Mouse (Mus musculus) midbrain, embryonic 14.5 days (tissue): ENCODE measurements at regions not wholly inside any gene's neighbourhood (a gene's known extent, or its start where the extent isn't known, plus 50 kb on each side); places are given as distances from the start of the nearest gene placed in this dataset.
A peak's percentile ranks its signal among the peaks of the same experiment; 100 is the strongest.

Experiments used
- ATAC-seq: fragments of 200-750 bp; cut with Nextera tagmentation; 2 replicates; pipeline ENCODE4 v1.8.0; 2017; ENCODE audit warnings: moderate number of reproducible peaks, moderate library complexity; ENCODE audit not compliant: low FRiP score, low TSS enrichment
- DNase-seq: peaks from one replicate; pipeline ENCODE4 v3.0.0-alpha.2; 2015
- H3K27ac ChIP-seq: fragments of 300-500 bp; sonication (generic); replicated peaks from 2 replicates; pipeline ENCODE4 v1.5.1; 2014; ENCODE audit warnings: mild to moderate bottlenecking, low read depth, low read length, moderate library complexity
- H3K27me3 ChIP-seq: fragments of 300-500 bp; sonication (generic); 2 replicates; pipeline ENCODE4 v1.6.1; 2014; ENCODE audit warnings: low read length, control low read depth, mixed read lengths; ENCODE audit not compliant: control insufficient read depth, insufficient read depth
- H3K36me3 ChIP-seq: fragments of 300-500 bp; sonication (generic); 2 replicates; pipeline ENCODE4 v1.6.1; 2014; ENCODE audit warnings: low read length, control low read depth; ENCODE audit not compliant: control insufficient read depth, insufficient read depth
- H3K4me1 ChIP-seq: fragments of 300-500 bp; sonication (generic); 2 replicates; pipeline ENCODE4 v1.6.1; 2014; ENCODE audit warnings: mild to moderate bottlenecking, antibody characterized with exemption, low read length, control low read depth; ENCODE audit not compliant: control insufficient read depth, insufficient read depth
- H3K4me2 ChIP-seq: fragments of 300-500 bp; sonication (generic); 2 replicates; pipeline ENCODE4 v1.6.1; 2014; ENCODE audit warnings: mild to moderate bottlenecking, low read length, moderate library complexity
- H3K4me3 ChIP-seq: fragments of 300-500 bp; sonication (generic); replicated peaks from 2 replicates; pipeline ENCODE4 v1.5.1; 2014; ENCODE audit warnings: low read depth, low read length
- H3K9ac ChIP-seq: fragments of 300-500 bp; sonication (generic); replicated peaks from 2 replicates; pipeline ENCODE4 v1.6.1; 2014; ENCODE audit warnings: mild to moderate bottlenecking, low read length, moderate library complexity
- H3K9me3 ChIP-seq: fragments of 300-500 bp; sonication (generic); 2 replicates; pipeline ENCODE4 v1.6.1; 2016; ENCODE audit warnings: low read length, control low read depth, mixed read lengths; ENCODE audit not compliant: control insufficient read depth
- WGBS: fragments of 180-500 bp; shearing (Covaris S2); extraction: QIAGEN DNeasy Blood & Tissue Kit; methylation state at CpG from one replicate; pipeline ENCODE4 v1.1.7; 2014; 5-methylcytosine and 5-hydroxymethylcytosine counted together

GRCm38 (mm10) chr1:88878831-88879230 lies 176.8 kb upstream of the Arl4c start:
- no peak overlapping the region for H3K27ac ChIP-seq
- DNase-seq (no peak), ATAC-seq (no peak)
- WGBS: 87% methylated on average over 10 of the region's 10 CpGs
- no peaks in the 10 kb centered on the region for H3K9me3 ChIP-seq
- H3K4me2 ChIP-seq: no peak overlapping the region
- no peak overlapping the region for H3K4me3 ChIP-seq
- no peaks in the 10 kb centered on the region for H3K27me3 ChIP-seq
- no peaks in the 10 kb centered on the region for H3K4me1 ChIP-seq
- H3K9ac ChIP-seq: no peak overlapping the region
- H3K36me3 ChIP-seq: no peaks in the 10 kb centered on the region

- H3K27me3 ChIP-seq: no peaks in the 10 kb centered on the region
- H3K4me2 ChIP-seq: no peak overlapping the region
- no peak overlapping the region for H3K27ac ChIP-seq
- ATAC-seq (no peak), DNase-seq (no peak)
- no peak overlapping the region for H3K9ac ChIP-seq
- no peaks in the 10 kb centered on the region for H3K36me3 ChIP-seq
- H3K4me1 ChIP-seq: no peaks in the 10 kb centered on the region
- H3K4me3 ChIP-seq: no peak overlapping the region
- no peaks in the 10 kb centered on the region for H3K9me3 ChIP-seq
- 80% methylated on average over 5 of the region's 5 CpGs for WGBS
Observed at GRCm38 (mm10) chr1:88879367-88879766, 177.3 kb upstream of the Arl4c start.

- Histone ChIP-seq H3K27me3 (no peaks in the 10 kb centered on the region), H3K4me3 (no peak overlapping the region), H3K4me1 (no peaks in the 10 kb centered on the region), H3K9ac (no peak overlapping the region), H3K4me2 (no peak overlapping the region), H3K36me3 (no peaks in the 10 kb centered on the region), H3K27ac (no peak overlapping the region), H3K9me3 (no peaks in the 10 kb centered on the region)
- 96% methylated on average over 4 of the region's 4 CpGs for WGBS
- DNase-seq: no peak
- ATAC-seq: no peak
Observed at GRCm38 (mm10) chr1:88891041-88891440, 179.2 kb upstream of the Sh3bp4 start.

- ATAC-seq (no peak), DNase-seq (no peak)
- Histone ChIP-seq H3K4me1 (no peaks in the 10 kb centered on the region), H3K27me3 (no peaks in the 10 kb centered on the region), H3K27ac (no peak overlapping the region), H3K36me3 (no peaks in the 10 kb centered on the region), H3K4me3 (no peak overlapping the region), H3K9me3 (no peaks in the 10 kb centered on the region), H3K9ac (no peak overlapping the region), H3K4me2 (no peak overlapping the region)
- WGBS: 88% methylated on average over 8 of the region's 8 CpGs
Observed at GRCm38 (mm10) chr1:88902426-88902825, 167.8 kb upstream of the Sh3bp4 start.

GRCm38 (mm10) chr1:88907766-88908463 lies 162.3 kb upstream of the Sh3bp4 start:
- no peak for DNase-seq
- H3K27ac ChIP-seq: no peak overlapping the region
- no peak for ATAC-seq
- no peaks in the 10 kb centered on the region for H3K27me3 ChIP-seq
- H3K4me2 ChIP-seq: no peak overlapping the region
- H3K9ac ChIP-seq: no peak overlapping the region
- H3K9me3 ChIP-seq: no peaks in the 10 kb centered on the region
- peaks cover 17% of the 10 kb centered on the region for H3K4me1 ChIP-seq
- H3K36me3 ChIP-seq: no peaks in the 10 kb centered on the region
- H3K4me3 ChIP-seq: no peak overlapping the region
- 93% methylated on average over 14 of the region's 14 CpGs for WGBS

GRCm38 (mm10) chr1:88908683-88909082 lies 161.5 kb upstream of the Sh3bp4 start:
- DNase-seq: no peak

GRCm38 (mm10) chr1:88909314-88909713 lies 160.9 kb upstream of the Sh3bp4 start:
- H3K4me1 ChIP-seq: peaks cover 17% of the 10 kb centered on the region
- no peaks in the 10 kb centered on the region for H3K27me3 ChIP-seq
- DNase-seq (no peak), ATAC-seq (no peak)
- no peak overlapping the region for H3K4me2 ChIP-seq
- 61% methylated on average over 4 of the region's 4 CpGs for WGBS
- H3K27ac ChIP-seq: peak overlapping the region; percentile 45
- no peaks in the 10 kb centered on the region for H3K36me3 ChIP-seq
- no peaks in the 10 kb centered on the region; the same call in 1 of the 2 replicates for H3K9me3 ChIP-seq
- H3K4me3 ChIP-seq: no peak overlapping the region
- no peak overlapping the region for H3K9ac ChIP-seq

More at GRCm38 (mm10) chr1:88908683-88909082, 161.5 kb upstream of the Sh3bp4 start:
- WGBS: 90% methylated on average over 8 of the region's 8 CpGs
- no peak overlapping the region for H3K9ac ChIP-seq
- H3K27me3 ChIP-seq: no peaks in the 10 kb centered on the region
- no peak overlapping the region for H3K4me2 ChIP-seq
- H3K4me3 ChIP-seq: no peak overlapping the region
- no peak for ATAC-seq
- peak overlapping the region; percentile 45 for H3K27ac ChIP-seq
- H3K9me3 ChIP-seq: no peaks in the 10 kb centered on the region; the same call in 1 of the 2 replicates
- no peaks in the 10 kb centered on the region for H3K36me3 ChIP-seq
- H3K4me1 ChIP-seq: peaks cover 17% of the 10 kb centered on the region

GRCm38 (mm10) chr1:88909864-88910573 lies 160.2 kb upstream of the Sh3bp4 start:
- DNase-seq: peak; percentile 79
- peak overlapping the region; percentile 63 for H3K27ac ChIP-seq
- H3K36me3 ChIP-seq: no peaks in the 10 kb centered on the region
- H3K27me3 ChIP-seq: no peaks in the 10 kb centered on the region
- ATAC-seq: no peak
- no peaks in the 10 kb centered on the region; the same call in 1 of the 2 replicates for H3K9me3 ChIP-seq
- H3K4me3 ChIP-seq: no peak overlapping the region
- H3K4me2 ChIP-seq: no peak overlapping the region
- WGBS: 21% methylated on average over 6 of the region's 6 CpGs
- H3K9ac ChIP-seq: no peak overlapping the region
- peaks cover 17% of the 10 kb centered on the region for H3K4me1 ChIP-seq

GRCm38 (mm10) chr1:88911724-88912123 lies 158.5 kb upstream of the Sh3bp4 start:
- Histone ChIP-seq H3K4me2 (no peak overlapping the region), H3K27ac (no peak overlapping the region), H3K9ac (no peak overlapping the region), H3K27me3 (no peaks in the 10 kb centered on the region), H3K4me3 (no peak overlapping the region), H3K9me3 (no peaks in the 10 kb centered on the region; the same call in 1 of the 2 replicates), H3K4me1 (peaks cover 17% of the 10 kb centered on the region), H3K36me3 (no peaks in the 10 kb centered on the region)
- WGBS: 90% methylated on average over 5 of the region's 5 CpGs
- DNase-seq: no peak
- ATAC-seq: no peak
